Mouse (Mus musculus): ENCODE results near the gene Lrrc10b. TPM values are rescaled to one million over a fixed set of nuclear protein-coding genes. Genes with fewer than 3 reads are reported as not detected.

Gene Lrrc10b
- polyA plus RNA-seq, 1 experiment from 2014 or later = not detected

- no peak overlapping the region for H3K4me3 ChIP-seq (ENCODE audit: low read depth, low read length)
- 21% methylated on average over 6 of the region's 6 CpGs for WGBS (ENCODE audit: insufficient replicate concordance)
- no peaks in the 10 kb centered on the region for H3K27me3 ChIP-seq (ENCODE audit: control insufficient read depth, insufficient read depth, low read depth, low read length)
- no peak overlapping the region for H3K4me2 ChIP-seq (ENCODE audit: low read depth, low read length)
- no peaks in the 10 kb centered on the region for H3K9me3 ChIP-seq (replicated peaks; ENCODE audit: control insufficient read depth, low read length)
- no peak for ATAC-seq (ENCODE audit: low read depth)
- H3K9ac ChIP-seq (ENCODE audit: low read depth, low read length) = no peak overlapping the region
- H3K36me3 ChIP-seq (ENCODE audit: control insufficient read depth, insufficient read depth) = no peaks in the 10 kb centered on the region
- H3K4me1 ChIP-seq (ENCODE audit: control insufficient read depth, low read depth, low read length) = no peaks in the 10 kb centered on the region
- H3K27ac ChIP-seq (ENCODE audit: low read length) = no peak overlapping the region
Observed at GRCm38 (mm10) chr19:10473779-10474178, 16.5 kb upstream of the Lrrc10b start.

- H3K4me1 ChIP-seq (ENCODE audit: control insufficient read depth, low read depth, low read length) = no peaks in the 10 kb centered on the region
- H3K4me2 ChIP-seq (ENCODE audit: low read depth, low read length) = no peak overlapping the region
- no peaks in the 10 kb centered on the region for H3K27me3 ChIP-seq (ENCODE audit: control insufficient read depth, insufficient read depth, low read depth, low read length)
- no peak overlapping the region for H3K9ac ChIP-seq (ENCODE audit: low read depth, low read length)
- no peak overlapping the region for H3K27ac ChIP-seq (ENCODE audit: low read length)
- no peaks in the 10 kb centered on the region for H3K9me3 ChIP-seq (replicated peaks; ENCODE audit: control insufficient read depth, low read length)
- H3K4me3 ChIP-seq (ENCODE audit: low read depth, low read length) = no peak overlapping the region
- ATAC-seq (ENCODE audit: low read depth) = no peak
- WGBS (ENCODE audit: insufficient replicate concordance) = 51% methylated on average over 3 of the region's 3 CpGs
- no peaks in the 10 kb centered on the region for H3K36me3 ChIP-seq (ENCODE audit: control insufficient read depth, insufficient read depth)
Observed at GRCm38 (mm10) chr19:10472958-10473357, 15.7 kb upstream of the Lrrc10b start.

GRCm38 (mm10) chr19:10469171-10469658 lies 11.9 kb upstream of the Lrrc10b start:
- Histone ChIP-seq H3K27ac (ENCODE audit: low read length) (no peak overlapping the region), H3K9me3 (replicated peaks; ENCODE audit: control insufficient read depth, low read length) (no peaks in the 10 kb centered on the region)
- WGBS (ENCODE audit: insufficient replicate concordance) = 45% methylated on average over 8 of the region's 8 CpGs

GRCm38 (mm10) chr19:10464427-10464826 lies 7.2 kb upstream of the Lrrc10b start:
- no peaks in the 10 kb centered on the region for H3K9me3 ChIP-seq (replicated peaks; ENCODE audit: control insufficient read depth, low read length)
- no peak overlapping the region for H3K4me3 ChIP-seq (ENCODE audit: low read depth, low read length)
- no peaks in the 10 kb centered on the region for H3K36me3 ChIP-seq (ENCODE audit: control insufficient read depth, insufficient read depth)
- WGBS (ENCODE audit: insufficient replicate concordance) = 23% methylated on average over 4 of the region's 4 CpGs
- no peak for ATAC-seq (ENCODE audit: low read depth)
- H3K9ac ChIP-seq (ENCODE audit: low read depth, low read length) = no peak overlapping the region
- no peak overlapping the region for H3K4me2 ChIP-seq (ENCODE audit: low read depth, low read length)
- H3K27ac ChIP-seq (ENCODE audit: low read length) = no peak overlapping the region
- peaks cover 30% of the 10 kb centered on the region for H3K27me3 ChIP-seq (ENCODE audit: control insufficient read depth, insufficient read depth, low read depth, low read length)
- no peaks in the 10 kb centered on the region for H3K4me1 ChIP-seq (ENCODE audit: control insufficient read depth, low read depth, low read length)

More at GRCm38 (mm10) chr19:10469171-10469658, 11.9 kb upstream of the Lrrc10b start:
- Histone ChIP-seq H3K4me1 (ENCODE audit: control insufficient read depth, low read depth, low read length) (no peaks in the 10 kb centered on the region), H3K4me3 (ENCODE audit: low read depth, low read length) (no peak overlapping the region), H3K4me2 (ENCODE audit: low read depth, low read length) (no peak overlapping the region), H3K27me3 (ENCODE audit: control insufficient read depth, insufficient read depth, low read depth, low read length) (no peaks in the 10 kb centered on the region; the same call in 1 of the 2 replicates), H3K9ac (ENCODE audit: low read depth, low read length) (no peak overlapping the region), H3K36me3 (ENCODE audit: control insufficient read depth, insufficient read depth) (no peaks in the 10 kb centered on the region)
- no peak; the same call in 1 of the 2 replicates for ATAC-seq (ENCODE audit: low read depth)

GRCm38 (mm10) chr19:10461584-10461983 lies 4.3 kb upstream of the Lrrc10b start:
- Histone ChIP-seq H3K27me3 (ENCODE audit: control insufficient read depth, insufficient read depth, low read depth, low read length) (peaks cover 59% of the 10 kb centered on the region), H3K4me1 (ENCODE audit: control insufficient read depth, low read depth, low read length) (no peaks in the 10 kb centered on the region; the same call in none of the 2 replicates), H3K36me3 (ENCODE audit: control insufficient read depth, insufficient read depth) (no peaks in the 10 kb centered on the region), H3K4me3 (ENCODE audit: low read depth, low read length) (no peak overlapping the region), H3K9ac (ENCODE audit: low read depth, low read length) (no peak overlapping the region), H3K9me3 (replicated peaks; ENCODE audit: control insufficient read depth, low read length) (no peaks in the 10 kb centered on the region), H3K4me2 (ENCODE audit: low read depth, low read length) (no peak overlapping the region), H3K27ac (ENCODE audit: low read length) (no peak overlapping the region)
- ATAC-seq (ENCODE audit: low read depth) = no peak
- 34% methylated on average over 7 of the region's 7 CpGs for WGBS (ENCODE audit: insufficient replicate concordance)

- Histone ChIP-seq H3K36me3 (ENCODE audit: control insufficient read depth, insufficient read depth) (no peaks in the 10 kb centered on the region), H3K9ac (ENCODE audit: low read depth, low read length) (no peak overlapping the region), H3K4me1 (ENCODE audit: control insufficient read depth, low read depth, low read length) (no peaks in the 10 kb centered on the region; the same call in none of the 2 replicates), H3K27ac (ENCODE audit: low read length) (no peak overlapping the region), H3K27me3 (ENCODE audit: control insufficient read depth, insufficient read depth, low read depth, low read length) (peaks cover 75% of the 10 kb centered on the region), H3K4me2 (ENCODE audit: low read depth, low read length) (no peak overlapping the region), H3K4me3 (ENCODE audit: low read depth, low read length) (no peak overlapping the region), H3K9me3 (replicated peaks; ENCODE audit: control insufficient read depth, low read length) (no peaks in the 10 kb centered on the region)
- no peak for ATAC-seq (ENCODE audit: low read depth)
- WGBS (ENCODE audit: insufficient replicate concordance) = 43% methylated on average over 11 of the region's 11 CpGs
Observed at GRCm38 (mm10) chr19:10459907-10460306, 2.6 kb upstream of the Lrrc10b start.

GRCm38 (mm10) chr19:10458096-10458495 lies 823 bp upstream of the Lrrc10b start:
- Histone ChIP-seq H3K27me3 (ENCODE audit: control insufficient read depth, insufficient read depth, low read depth, low read length) (peaks cover 84% of the 10 kb centered on the region), H3K36me3 (ENCODE audit: control insufficient read depth, insufficient read depth) (no peaks in the 10 kb centered on the region), H3K27ac (ENCODE audit: low read length) (no peak overlapping the region), H3K9me3 (replicated peaks; ENCODE audit: control insufficient read depth, low read length) (no peaks in the 10 kb centered on the region), H3K4me3 (ENCODE audit: low read depth, low read length) (no peak overlapping the region), H3K4me1 (ENCODE audit: control insufficient read depth, low read depth, low read length) (no peaks in the 10 kb centered on the region; the same call in none of the 2 replicates), H3K9ac (ENCODE audit: low read depth, low read length) (no peak overlapping the region), H3K4me2 (ENCODE audit: low read depth, low read length) (no peak overlapping the region)
- 17% methylated on average over 8 of the region's 8 CpGs for WGBS (ENCODE audit: insufficient replicate concordance)
- no peak for ATAC-seq (ENCODE audit: low read depth)

- peak; percentile 52 for ATAC-seq (ENCODE audit: low read depth)
- peaks cover 79% of the 10 kb centered on the region for H3K27me3 ChIP-seq (ENCODE audit: control insufficient read depth, insufficient read depth, low read depth, low read length)
Observed at GRCm38 (mm10) chr19:10457484-10457800, 169 bp upstream of the Lrrc10b start.

GRCm38 (mm10) chr19:10455437-10455806 lies 1.9 kb downstream of the Lrrc10b start:
- H3K9ac ChIP-seq (ENCODE audit: low read depth, low read length) = no peak overlapping the region
- peaks cover 61% of the 10 kb centered on the region for H3K27me3 ChIP-seq (ENCODE audit: control insufficient read depth, insufficient read depth, low read depth, low read length)
- 36% methylated on average over 3 of the region's 3 CpGs for WGBS (ENCODE audit: insufficient replicate concordance)
- H3K4me3 ChIP-seq (ENCODE audit: low read depth, low read length) = no peak overlapping the region
- no peaks in the 10 kb centered on the region; the same call in none of the 2 replicates for H3K4me1 ChIP-seq (ENCODE audit: control insufficient read depth, low read depth, low read length)
- no peak overlapping the region for H3K4me2 ChIP-seq (ENCODE audit: low read depth, low read length)
- H3K9me3 ChIP-seq (replicated peaks; ENCODE audit: control insufficient read depth, low read length) = no peaks in the 10 kb centered on the region
- H3K27ac ChIP-seq (ENCODE audit: low read length) = no peak overlapping the region
- H3K36me3 ChIP-seq (ENCODE audit: control insufficient read depth, insufficient read depth) = no peaks in the 10 kb centered on the region
- ATAC-seq (ENCODE audit: low read depth) = no peak

More at GRCm38 (mm10) chr19:10457484-10457800, 169 bp upstream of the Lrrc10b start:
- Histone ChIP-seq H3K9me3 (replicated peaks; ENCODE audit: control insufficient read depth, low read length) (no peaks in the 10 kb centered on the region), H3K4me1 (ENCODE audit: control insufficient read depth, low read depth, low read length) (no peaks in the 10 kb centered on the region; the same call in none of the 2 replicates), H3K4me3 (ENCODE audit: low read depth, low read length) (peak overlapping the region; percentile 43), H3K9ac (ENCODE audit: low read depth, low read length) (no peak overlapping the region), H3K27ac (ENCODE audit: low read length) (no peak overlapping the region), H3K36me3 (ENCODE audit: control insufficient read depth, insufficient read depth) (no peaks in the 10 kb centered on the region), H3K4me2 (ENCODE audit: low read depth, low read length) (peak overlapping the region; percentile 57)
- WGBS (ENCODE audit: insufficient replicate concordance) = under 1% methylated on average over 27 of the region's 34 CpGs

Measured in liver, embryonic 16.5 days (tissue).